Mouse (Mus musculus): ENCODE results near the gene Fbxo36.

Gene Fbxo36

DNA sequence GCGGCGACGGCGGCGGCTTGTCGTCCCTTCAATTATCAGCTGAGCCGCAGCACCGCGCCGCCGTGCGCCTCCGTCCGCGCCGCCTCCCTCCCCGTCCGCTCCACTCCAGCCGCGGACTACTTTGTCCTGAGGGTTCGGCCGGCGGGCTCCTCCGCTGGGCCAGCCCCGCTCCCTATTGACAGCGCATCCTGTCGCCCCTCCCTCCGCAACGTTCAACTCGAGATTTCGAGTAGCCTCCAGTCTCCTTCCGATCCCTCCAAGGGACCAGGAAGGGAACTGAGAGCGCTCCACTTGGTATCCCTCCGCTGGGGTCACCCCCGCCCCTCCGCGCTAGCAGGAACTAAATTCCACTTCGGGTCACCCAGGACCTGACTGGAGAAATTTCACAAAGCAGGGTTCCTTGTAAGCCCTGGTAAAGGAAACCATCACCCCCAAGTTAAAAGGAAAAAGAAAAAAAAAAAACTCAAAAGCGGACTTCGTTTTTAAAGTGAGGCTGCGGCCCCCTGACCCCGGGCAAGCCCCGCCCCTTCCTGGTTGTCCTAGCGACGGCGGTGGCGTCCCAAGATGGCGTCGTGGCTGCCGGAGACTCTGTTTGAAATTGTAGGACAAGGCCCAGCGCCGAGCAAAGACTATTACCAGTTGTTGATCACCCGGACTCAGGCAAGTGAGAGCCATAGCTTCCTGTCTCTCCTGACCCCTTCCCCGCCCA, at the start of gene Fbxo36:
TSS of gene Fbxo36 (plus strand) at position 533 of the 709 bp plus-strand sequence.
- peak; percentile 66 to 86 for DNase-seq (ENCODE audit: low read depth in 1 of 2, low spot score in 2 of 2)

DNA sequence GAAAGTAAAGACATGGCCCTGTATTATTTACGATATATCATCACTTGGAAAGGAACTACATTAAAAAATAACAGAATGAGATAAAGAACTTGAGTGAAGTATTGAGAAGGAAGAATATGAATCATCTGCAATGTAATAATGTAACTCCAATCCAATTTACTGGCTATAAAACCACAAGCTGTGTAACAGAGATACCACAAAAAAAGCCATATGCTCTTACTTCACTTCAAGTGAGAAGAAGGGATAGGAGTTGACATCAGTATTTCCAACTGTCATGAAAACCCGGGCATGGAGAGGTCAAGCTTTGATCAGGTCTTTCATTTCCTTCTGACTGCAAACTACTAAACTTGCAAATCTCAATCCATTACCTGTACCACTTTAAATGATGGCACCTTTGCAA, 48.2 kb upstream of the Fbxo36 start:
- no peak for DNase-seq (ENCODE audit: low read depth in 1 of 2, low spot score in 2 of 2)

DNA sequence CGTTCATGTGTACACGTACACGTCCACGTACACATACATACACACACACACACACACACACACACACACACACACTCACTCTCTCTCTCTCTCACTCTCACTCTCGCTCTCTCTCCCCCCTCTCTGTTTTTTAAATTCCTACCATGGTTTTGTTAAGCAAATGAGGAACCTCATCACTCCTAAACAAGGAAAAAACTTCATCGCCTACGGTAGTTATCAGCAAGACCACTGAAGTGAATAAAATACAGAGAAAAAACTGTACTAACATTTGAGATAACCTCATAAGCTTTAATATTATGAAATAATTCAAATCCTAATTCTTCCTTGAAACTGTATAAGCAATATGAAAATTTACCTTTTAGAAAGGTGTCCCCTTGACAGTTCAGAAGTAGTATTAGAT, 44.3 kb upstream of the Fbxo36 start:
- DNase-seq (ENCODE audit: low read depth in 1 of 2, low spot score in 2 of 2) = no peak

- DNase-seq (ENCODE audit: low read depth in 1 of 2, low spot score in 2 of 2) = no peak
Measured at GRCm38 (mm10) chr1:84799166-84799565, 40.5 kb upstream of the Fbxo36 start.

GRCm38 (mm10) chr1:84803788-84804187, 35.9 kb upstream of the Fbxo36 start:
- DNase-seq (ENCODE audit: low read depth in 1 of 2, low spot score in 2 of 2) = no peak

DNA sequence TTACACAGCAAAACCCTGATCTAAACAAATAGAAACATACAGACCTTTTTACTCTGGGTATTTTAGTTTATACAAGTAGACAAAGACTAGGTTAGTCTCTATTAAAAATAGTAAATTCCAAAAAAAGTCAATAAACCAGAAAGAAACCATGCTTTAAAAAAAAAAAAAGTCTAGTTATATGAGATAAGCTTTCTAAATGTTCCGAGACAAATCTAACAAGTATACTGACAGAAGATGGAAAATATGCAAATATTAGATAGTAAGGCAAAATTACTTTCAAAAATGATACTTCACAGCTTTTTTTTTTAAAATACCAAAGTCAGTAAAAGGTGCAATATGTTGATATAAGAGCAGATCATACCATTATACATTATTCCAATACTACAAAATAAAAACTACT, 22.0 kb upstream of the Fbxo36 start:
- DNase-seq (ENCODE audit: low read depth in 1 of 2, low spot score in 2 of 2) = no peak

DNA sequence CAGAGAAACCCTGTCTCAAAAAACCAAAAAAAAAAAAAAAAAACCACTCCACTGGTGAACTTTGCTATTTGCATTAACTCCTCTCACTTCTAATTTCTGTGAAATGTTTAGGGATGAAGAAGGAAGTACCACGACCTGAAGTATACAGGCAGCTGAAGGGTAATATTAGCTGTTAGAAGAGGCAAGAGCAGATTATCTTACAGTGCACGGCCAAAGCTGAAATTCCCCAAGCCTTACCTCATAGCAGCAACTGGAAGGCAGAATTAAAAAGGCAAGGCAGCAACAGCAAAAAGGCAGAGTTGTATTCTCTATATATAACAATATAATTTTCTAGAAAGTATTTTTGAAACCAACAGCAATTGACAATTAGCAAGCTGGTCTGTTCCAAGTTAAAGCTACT, 14.6 kb upstream of the Fbxo36 start:
- no peak for DNase-seq (ENCODE audit: low read depth in 1 of 2, low spot score in 2 of 2)

- no peak for DNase-seq (ENCODE audit: low read depth in 1 of 2, low spot score in 2 of 2)
Measured at GRCm38 (mm10) chr1:84837523-84838145, 2.0 kb upstream of the Fbxo36 start.

GRCm38 (mm10) chr1:84838156-84838555, 1.5 kb upstream of the Fbxo36 start:
- no peak for DNase-seq (ENCODE audit: low read depth in 1 of 2, low spot score in 2 of 2)

- DNase-seq (ENCODE audit: low read depth in 1 of 2, low spot score in 2 of 2) = peak; percentile 1 to 3
Measured at GRCm38 (mm10) chr1:84838621-84839151, 955 bp upstream of the Fbxo36 start.

- DNase-seq (ENCODE audit: low read depth in 1 of 2, low spot score in 2 of 2) = no peak
Measured at GRCm38 (mm10) chr1:84840018-84840664, 500 bp downstream of the Fbxo36 start, which contains the start of gene Trip12. TSS of gene Trip12 (minus strand) at chr1:84840516.

- no peak for DNase-seq (ENCODE audit: low read depth in 1 of 2, low spot score in 2 of 2)
Measured at GRCm38 (mm10) chr1:84841061-84841460, 1.4 kb downstream of the Fbxo36 start.

- no peak for DNase-seq (ENCODE audit: low read depth in 1 of 2, low spot score in 2 of 2)
Measured at GRCm38 (mm10) chr1:84843366-84843765, 3.7 kb downstream of the Fbxo36 start.

GRCm38 (mm10) chr1:84847698-84848097, 8.1 kb downstream of the Fbxo36 start:
- DNase-seq (ENCODE audit: low read depth in 1 of 2, low spot score in 2 of 2) = no peak

DNA sequence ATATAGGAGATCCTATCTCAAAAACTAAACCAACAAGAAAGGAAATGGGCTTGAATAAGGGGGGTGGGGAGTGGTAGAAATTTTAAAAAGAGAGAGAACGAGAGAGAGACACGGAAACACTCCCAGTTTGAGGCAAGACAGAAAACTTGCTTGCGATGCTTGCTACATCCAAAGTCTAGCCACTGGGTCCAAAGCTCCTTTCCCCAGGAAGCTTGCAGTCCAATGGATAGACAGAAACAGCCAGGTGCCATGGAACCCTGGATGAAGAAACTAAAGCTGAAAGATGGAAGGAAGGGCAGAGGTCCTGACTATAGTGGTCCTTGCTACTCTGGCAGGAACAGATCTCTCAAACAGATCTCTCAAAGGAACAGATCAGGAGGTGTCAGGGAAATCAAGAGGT, 8.7 kb downstream of the Fbxo36 start:
- no peak for DNase-seq (ENCODE audit: low read depth in 1 of 2, low spot score in 2 of 2)

- no peak for DNase-seq (ENCODE audit: low read depth in 1 of 2, low spot score in 2 of 2)
Measured at GRCm38 (mm10) chr1:84848801-84849455, 9.3 kb downstream of the Fbxo36 start.

DNA sequence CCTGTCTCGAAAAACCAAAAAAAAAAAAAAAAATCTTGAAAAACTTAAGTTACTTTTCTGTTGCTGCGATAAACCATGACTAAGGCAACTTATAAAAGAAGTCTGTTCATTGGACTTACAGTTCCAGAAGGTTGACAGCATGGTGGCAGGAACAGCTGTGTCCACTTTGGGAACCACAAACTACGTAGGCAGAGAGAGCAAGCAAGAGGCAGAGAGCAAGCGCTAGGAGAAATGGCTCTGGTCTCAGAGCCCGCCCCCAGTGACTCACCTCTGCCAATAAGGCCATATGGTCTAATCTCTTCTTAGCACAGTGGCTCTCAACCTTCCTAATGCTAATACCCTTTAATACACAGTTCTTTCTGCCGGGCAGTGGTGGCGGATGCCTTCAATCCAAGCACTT, 10.2 kb downstream of the Fbxo36 start:
- no peak for DNase-seq (ENCODE audit: low read depth in 1 of 2, low spot score in 2 of 2)

DNA sequence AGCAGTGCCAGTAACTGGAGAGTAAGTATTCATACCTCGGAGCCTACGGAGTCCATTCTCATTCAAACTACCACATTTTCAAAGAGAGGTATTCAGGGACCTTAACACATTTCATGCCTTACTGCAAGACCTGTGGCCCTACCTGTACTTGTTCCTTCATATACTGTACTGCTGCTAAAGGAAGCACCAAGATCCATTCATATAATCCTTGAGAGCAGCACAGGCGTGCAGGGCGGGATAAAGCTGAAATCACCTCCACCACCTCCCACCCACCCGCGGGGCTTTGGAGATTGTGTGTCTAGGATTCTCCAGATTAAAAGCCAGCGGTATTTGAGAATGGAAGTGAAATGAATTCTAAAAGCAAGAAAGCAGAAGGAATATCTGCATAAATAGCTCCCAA, 10.8 kb downstream of the Fbxo36 start:
- DNase-seq (ENCODE audit: low read depth in 1 of 2, low spot score in 2 of 2) = no peak

GRCm38 (mm10) chr1:84851512-84852235, 12.0 kb downstream of the Fbxo36 start:
- DNase-seq (ENCODE audit: low read depth in 1 of 2, low spot score in 2 of 2) = no peak

DNA sequence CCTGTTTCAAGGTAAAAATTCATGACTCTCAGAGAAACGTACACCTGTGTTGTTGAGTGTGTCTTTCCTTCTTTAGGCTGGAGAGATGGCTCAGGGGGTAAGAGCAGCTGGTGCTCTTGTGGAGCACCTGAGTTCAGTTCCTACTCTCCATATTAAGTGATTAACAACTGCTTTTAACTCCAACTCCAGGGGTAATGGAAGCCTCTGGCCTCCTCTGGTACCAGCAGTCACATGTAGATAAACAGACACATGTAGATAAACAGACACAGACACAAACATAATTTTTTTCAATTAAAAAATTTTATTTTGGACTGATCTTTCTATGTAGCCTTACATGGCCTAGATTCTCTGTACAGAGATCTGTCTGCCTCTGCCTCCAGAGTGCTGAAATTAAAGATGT, 14.1 kb downstream of the Fbxo36 start:
- no peak for DNase-seq (ENCODE audit: low read depth in 1 of 2, low spot score in 2 of 2)

DNA sequence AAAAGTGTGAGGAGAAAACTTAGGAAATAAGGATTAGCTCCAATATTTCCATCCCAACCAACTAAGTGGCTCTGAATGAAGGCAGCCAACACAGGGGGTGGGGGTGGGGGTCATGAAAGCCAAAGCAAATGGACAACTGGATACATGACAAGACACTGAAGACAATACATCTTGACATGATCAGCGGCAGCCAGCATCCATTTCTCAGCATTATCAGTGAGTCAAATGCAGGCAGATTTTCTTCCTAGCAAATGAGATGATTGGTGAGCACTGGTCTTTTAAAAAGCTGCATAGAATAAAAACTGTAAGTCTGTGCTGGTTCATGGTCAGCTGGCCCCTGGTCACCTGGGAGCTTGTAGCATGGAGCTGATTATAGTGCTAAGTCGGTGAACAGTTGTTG, 15.3 kb downstream of the Fbxo36 start:
- no peak for DNase-seq (ENCODE audit: low read depth in 1 of 2, low spot score in 2 of 2)
